23 mouse cellular contexts compared by ENCODE assay signal in genomic region chr14:120508566-120509365, GRCm38 (mm10). TPM values are rescaled to one million over a fixed set of nuclear protein-coding genes. Genes with fewer than 3 reads are reported as not detected.
DNase-seq lines count a peak whose midpoint lies in the region; ATAC-seq and TF ChIP-seq lines count a peak whose summit lies in the region.
"Had no signal": no experiment of that assay in that cellular context is flagged by ENCODE, and none has a peak within 500 bp of the region (broad histone marks: within the 10 kb centered on the region; RNA-seq: fewer than 3 reads in every experiment).

No protein-coding gene starts in this region.

- no peak overlapping the region for H3K4me3 ChIP-seq in heart, embryonic 10.5 days
- H3K4me3 ChIP-seq in heart, embryonic 11.5 days (ENCODE audit: low read depth, low read length), result no peak overlapping the region
- H3K4me3 ChIP-seq in lung, postnatal 0 days (ENCODE audit: low read depth, low read length), result no peak overlapping the region
- H3K4me3 ChIP-seq in gastrocnemius, adult 2 months, result no peak overlapping the region
- H3K4me3 ChIP-seq: embryonic facial prominence, embryonic 12.5 days; forebrain, embryonic 12.5 days; heart, embryonic 12.5 days; hindbrain, embryonic 12.5 days had no signal

- TF ChIP-seq EP300 in lung, postnatal 0 days (IDR thresholded peaks at IDR 0.05), result no peak

- ATAC-seq in heart, embryonic 11.5 days (replicated peaks; ENCODE audit: insufficient number of reproducible peaks, low FRiP score, low TSS enrichment), result no peak
- ATAC-seq in lung, postnatal 0 days, result no peak
- ATAC-seq: hindbrain, postnatal 0 days; Patski had no signal

- no peaks in the 10 kb centered on the region for H3K27me3 ChIP-seq in heart, embryonic 10.5 days (ENCODE audit: insufficient read depth, poor library complexity, severe bottlenecking)
- H3K27me3 ChIP-seq in heart, embryonic 11.5 days (ENCODE audit: control insufficient read depth, insufficient read depth, low read length), result no peaks in the 10 kb centered on the region
- no peaks in the 10 kb centered on the region for H3K27me3 ChIP-seq in lung, postnatal 0 days (replicated peaks; ENCODE audit: insufficient read depth, low read length)
- H3K27me3 ChIP-seq: CH12.LX; embryonic facial prominence, embryonic 12.5 days; forebrain, embryonic 12.5 days; heart, embryonic 12.5 days; hindbrain, embryonic 12.5 days; Patski had no signal

- no peak overlapping the region for H3K27ac ChIP-seq in heart, embryonic 10.5 days
- H3K27ac ChIP-seq in heart, embryonic 11.5 days (ENCODE audit: low read depth, low read length), result no peak overlapping the region
- 0 out of 2 replicates have a peak overlapping the region, but pooled peaks have one; percentile 51 for H3K27ac ChIP-seq in lung, postnatal 0 days (ENCODE audit: low read length)
- H3K27ac ChIP-seq in gastrocnemius, adult 2 months, result no peak overlapping the region
- H3K27ac ChIP-seq: embryonic facial prominence, embryonic 12.5 days had no signal

- H3K4me1 ChIP-seq in heart, embryonic 10.5 days, result peaks cover 17% of the 10 kb centered on the region
- H3K4me1 ChIP-seq in heart, embryonic 11.5 days (ENCODE audit: control insufficient read depth, insufficient read depth, low read length), result peaks cover 10% of the 10 kb centered on the region
- no peaks in the 10 kb centered on the region for H3K4me1 ChIP-seq in lung, postnatal 0 days (ENCODE audit: insufficient read depth, low read depth, low read length)
- H3K4me1 ChIP-seq: embryonic facial prominence, embryonic 12.5 days had no signal

- no peak overlapping the region for H3K9ac ChIP-seq in heart, embryonic 11.5 days (ENCODE audit: low read depth, low read length)
- no peak overlapping the region for H3K9ac ChIP-seq in lung, postnatal 0 days (replicated peaks; ENCODE audit: low read depth)
- H3K9ac ChIP-seq: embryonic facial prominence, embryonic 12.5 days; forebrain, embryonic 12.5 days; heart, embryonic 12.5 days; hindbrain, embryonic 12.5 days had no signal

- no peaks in the 10 kb centered on the region for H3K9me3 ChIP-seq in heart, embryonic 10.5 days
- H3K9me3 ChIP-seq in heart, embryonic 11.5 days (replicated peaks; ENCODE audit: control insufficient read depth, low read length), result no peaks in the 10 kb centered on the region
- no peaks in the 10 kb centered on the region for H3K9me3 ChIP-seq in lung, postnatal 0 days (ENCODE audit: low read length)
- H3K9me3 ChIP-seq: embryonic facial prominence, embryonic 12.5 days; forebrain, embryonic 12.5 days; heart, embryonic 12.5 days; hindbrain, embryonic 12.5 days had no signal

- no peak for TF ChIP-seq CTCF in lung, postnatal 0 days (IDR thresholded peaks at IDR 0.05)
- no peak for TF ChIP-seq CTCF in gastrocnemius, adult 2 months (IDR thresholded peaks at IDR 0.05)

- peaks cover 14% of the 10 kb centered on the region for H3K36me3 ChIP-seq in heart, embryonic 10.5 days
- no peaks in the 10 kb centered on the region for H3K36me3 ChIP-seq in heart, embryonic 11.5 days (ENCODE audit: control insufficient read depth, insufficient read depth, low read length)
- H3K36me3 ChIP-seq in lung, postnatal 0 days (ENCODE audit: insufficient read depth, low read length), result no peaks in the 10 kb centered on the region

- 75% methylated on average over 16 of the region's 16 CpGs for WGBS in heart, embryonic 10.5 days
- 71% methylated on average over 16 of the region's 16 CpGs for WGBS in heart, embryonic 11.5 days (ENCODE audit: insufficient replicate concordance)
- WGBS in lung, postnatal 0 days, result 65% methylated on average over 16 of the region's 16 CpGs

- H3K4me2 ChIP-seq in heart, embryonic 11.5 days, result no peak overlapping the region
- H3K4me2 ChIP-seq in lung, postnatal 0 days (replicated peaks; ENCODE audit: low read depth, low read length), result no peak overlapping the region
- H3K4me2 ChIP-seq: embryonic facial prominence, embryonic 12.5 days; forebrain, embryonic 12.5 days; hindbrain, embryonic 12.5 days had no signal

- intact Hi-C loops in gastrocnemius, adult 2 months (cut with DNase I), result no loop called here

- peak; percentile 70 for DNase-seq in heart, embryonic 10.5 days (ENCODE audit: low spot score)
- DNase-seq in lung, postnatal 0 days (ENCODE audit: low spot score), result no peak
- DNase-seq in lung, postnatal 36 days, result no peak
- DNase-seq in R1 (ENCODE audit: low read depth, low spot score), result peak; percentile 73
- DNase-seq in left cerebral cortex, adult 9 months (ENCODE audit: low spot score in 2 of 2), result no peak
- DNase-seq in gastrocnemius, adult 2 months, result no peak
- DNase-seq: adrenal gland, adult 8-10 months; adrenal gland, postnatal 36 days; cerebellum, adult 11 months; cerebellum, adult 8-10 months; cerebellum, postnatal 25 days; gastrocnemius, postnatal 36 days; heart, adult 18-20 months; heart, postnatal 36 days; kidney, adult 11 months had no signal

RNA-seq across cellular contexts. Expression of gene Rap2a, which starts 30.5 kb away (rescaled TPM):
- polyA plus RNA-seq in heart, embryonic 10.5 days (2016; fragmentation: Nextera tagmentation; extraction: Ambion mirVana), result 11.7 and 12.9 TPM in 2 replicates
- polyA plus RNA-seq in heart, embryonic 11.5 days (2014; fragmentation: Nextera tagmentation; extraction: Ambion mirVana), result 13.8 and 15.1 TPM in 2 replicates
- 48.4 and 62.8 TPM in 2 replicates for polyA plus RNA-seq in lung, postnatal 0 days (2015; fragmentation: Nextera tagmentation; extraction: Ambion mirVana)
- total RNA-seq in gastrocnemius, adult 2 months (2021), result 1 to 10 TPM; 3.2 to 3.8 TPM

Comparison
In these comparisons a context has a peak if more than half of its experiments do, and no peak if none do; other contexts are left out.
1. DNase-seq: peak in heart, embryonic 10.5 days (single experiment) and R1 (single experiment); none in lung, postnatal 0 days (single experiment), lung, postnatal 36 days (single experiment), left cerebral cortex, adult 9 months (0 of 2) and gastrocnemius, adult 2 months (single experiment).